Mouse (Mus musculus) ES-E14 (cell line): ENCODE data around the gene Efcab1. TPM values are rescaled to one million over a fixed set of nuclear protein-coding genes. Genes with fewer than 3 reads are reported as not detected.

Source experiments
- DNase-seq: peaks from one replicate; pipeline ENCODE4 v3.0.0-alpha.2; 2013; ENCODE audit warnings: low read depth, low spot score
- H3K27ac ChIP-seq: 2 replicates; pipeline ENCODE4 v1.5.1; 2012; ENCODE audit warnings: low read depth, mild to moderate bottlenecking, low read length, moderate library complexity, mixed read lengths; ENCODE audit not compliant: poor library complexity, insufficient read depth, severe bottlenecking
- H3K36me3 ChIP-seq: 2 replicates; pipeline ENCODE4 v1.6.1; 2012; ENCODE audit warnings: mild to moderate bottlenecking, low read length, moderate library complexity, mixed read lengths; ENCODE audit not compliant: control insufficient read depth, poor library complexity, insufficient read depth, severe bottlenecking
- H3K4me1 ChIP-seq, 2 experiments: fragments of 150-350 bp in 1 of 2; sonication (generic) in 1 of 2; 2 replicates each; pipeline ENCODE4 v1.6.1; 2012; ENCODE audit warnings: low read length in 2 of 2, mild to moderate bottlenecking in 1 of 2, mixed read lengths in 1 of 2; ENCODE audit not compliant: control insufficient read depth in 2 of 2, insufficient read depth in 2 of 2, poor library complexity in 1 of 2
- H3K4me3 ChIP-seq, 2 experiments: fragments of 150-350 bp in 1 of 2; sonication (generic) in 1 of 2; 2 replicates each; pipeline ENCODE4 v1.5.1; 2012; ENCODE audit warnings: low read length in 2 of 2, low read depth in 1 of 2, mild to moderate bottlenecking in 1 of 2, mixed read lengths in 1 of 2; ENCODE audit not compliant: insufficient read depth in 1 of 2, poor library complexity in 1 of 2, severe bottlenecking in 1 of 2
- H3K9ac ChIP-seq: 2 replicates; pipeline ENCODE4 v1.6.1; 2012; ENCODE audit warnings: low read depth, mild to moderate bottlenecking, low read length, mixed read lengths; ENCODE audit not compliant: poor library complexity, insufficient read depth, severe bottlenecking
- H3K9me3 ChIP-seq: fragments of 150-350 bp; sonication (generic); 2 replicates; pipeline ENCODE4 v1.6.1; 2012; ENCODE audit warnings: low read depth, mild to moderate bottlenecking, low read length; ENCODE audit not compliant: control insufficient read depth, insufficient read depth
- CHD2 ChIP-seq: IDR thresholded peaks from 2 replicates; pipeline ENCODE4 v1.6.1; 2014; ENCODE audit warnings: mild to moderate bottlenecking, low read depth, low read length, inconsistent platforms
- HCFC1 ChIP-seq: IDR thresholded peaks from 2 replicates; pipeline ENCODE4 v1.6.1; 2012; ENCODE audit warnings: low read length, inconsistent platforms, borderline replicate concordance; ENCODE audit not compliant: insufficient read depth
- MAFK ChIP-seq: IDR thresholded peaks from 2 replicates; pipeline ENCODE4 v1.6.1; 2014; ENCODE audit warnings: mild to moderate bottlenecking, low read depth, low read length, inconsistent platforms; ENCODE audit not compliant: insufficient read depth
- ZC3H11A ChIP-seq: IDR thresholded peaks from 2 replicates; pipeline ENCODE4 v1.6.1; 2012; ENCODE audit warnings: low read depth, mild to moderate bottlenecking, inconsistent platforms, low read length, borderline replicate concordance
- ZNF384 ChIP-seq: IDR thresholded peaks from 2 replicates; pipeline ENCODE4 v1.6.1; 2012; ENCODE audit warnings: low read depth, low read length, inconsistent platforms
- in situ Hi-C, 2 experiments: fragments of 600-800 bp; cut with MboI; formaldehyde crosslinking; loops; one replicate each; pipeline ENCODE4 v1.15.1; 2025; ENCODE audit warnings: low sequenced_read_pairs in 2 of 2, inconsistent platforms in 1 of 2; ENCODE audit not compliant: unreplicated experiment in 2 of 2
- total RNA-seq: library from RNA; depleted of rRNA; stranded (reverse); fragments of 300-350 nt; gene quantifications from 2 replicates; pipeline ENCODE4 v1.2.3, GENCODE M21; 2012; rRNA removed

The Efcab1 gene
- 0.58 and 0.79 TPM in 2 replicates for total RNA-seq

- TF ChIP-seq HCFC1 (no peak), CHD2 (no peak), ZC3H11A (no peak), MAFK (no peak), ZNF384 (no peak)
- Histone ChIP-seq H3K36me3 (no peaks in the 10 kb centered on the region), H3K9me3 (no peaks in the 10 kb centered on the region), H3K4me3 (no peak within 1 kb of the TSS), H3K27ac (no peak within 1 kb of the TSS), H3K9ac (no peak within 1 kb of the TSS), H3K4me1 (no peaks in the 10 kb centered on the region)
- peak; percentile 38 for DNase-seq
- in situ Hi-C loops: no loop called here
These were observed at the start of gene Efcab1 for GRCm38 (mm10) chr16:14906393-14907100. TSS of gene Efcab1 (plus strand) at chr16:14906606.

- no peak overlapping the region for H3K27ac ChIP-seq
- H3K4me1 ChIP-seq: no peaks in the 10 kb centered on the region
- H3K4me3 ChIP-seq: no peak overlapping the region
- no peak for DNase-seq
- no peaks in the 10 kb centered on the region for H3K9me3 ChIP-seq
- H3K9ac ChIP-seq: no peak overlapping the region
- no peaks in the 10 kb centered on the region for H3K36me3 ChIP-seq
- in situ Hi-C loops: no loop called here
- TF ChIP-seq HCFC1 (no peak), ZNF384 (no peak), ZC3H11A (no peak), MAFK (no peak)
These were observed 47.0 kb upstream of the Efcab1 start for GRCm38 (mm10) chr16:14859443-14859842.

GRCm38 (mm10) chr16:14884916-14885315 is 21.5 kb upstream of the Efcab1 start:
- in situ Hi-C loops: no loop called here
- Histone ChIP-seq H3K4me1 (no peaks in the 10 kb centered on the region), H3K36me3 (no peaks in the 10 kb centered on the region), H3K9ac (no peak overlapping the region), H3K9me3 (no peaks in the 10 kb centered on the region), H3K27ac (no peak overlapping the region), H3K4me3 (no peak overlapping the region)
- TF ChIP-seq HCFC1: no peak
- no peak for TF ChIP-seq CHD2
- TF ChIP-seq MAFK: no peak
- TF ChIP-seq ZNF384: no peak
- no peak for TF ChIP-seq ZC3H11A
- no peak for DNase-seq

GRCm38 (mm10) chr16:14885372-14885771 is 21.0 kb upstream of the Efcab1 start:
- no peak for DNase-seq
- Histone ChIP-seq H3K27ac (no peak overlapping the region), H3K36me3 (no peaks in the 10 kb centered on the region), H3K9ac (no peak overlapping the region), H3K9me3 (no peaks in the 10 kb centered on the region), H3K4me3 (no peak overlapping the region), H3K4me1 (no peaks in the 10 kb centered on the region)
- no peak for TF ChIP-seq CHD2
- no peak for TF ChIP-seq MAFK
- no peak for TF ChIP-seq ZC3H11A
- in situ Hi-C loops: no loop called here

- Histone ChIP-seq H3K9me3 (no peaks in the 10 kb centered on the region), H3K9ac (no peak overlapping the region), H3K27ac (no peak overlapping the region), H3K4me1 (no peaks in the 10 kb centered on the region), H3K36me3 (no peaks in the 10 kb centered on the region), H3K4me3 (no peak overlapping the region)
- DNase-seq: no peak
- TF ChIP-seq HCFC1: no peak
- no peak for TF ChIP-seq MAFK
- TF ChIP-seq ZNF384: no peak
- TF ChIP-seq CHD2: no peak
- TF ChIP-seq ZC3H11A: no peak
- in situ Hi-C loops: no loop called here
These were observed 13.9 kb upstream of the Efcab1 start for GRCm38 (mm10) chr16:14892492-14892891.
